Mouse (Mus musculus) forebrain, embryonic 11.5 days (tissue): ENCODE results near the gene Rab13. TPM values are rescaled to one million over a fixed set of nuclear protein-coding genes. Genes with fewer than 3 reads are reported as not detected.
"Not testable (repeated sequence)": the region's sequence is repeated elsewhere in the genome, so short reads cannot be mapped to it uniquely, and the experiment has no call there.

Experiments used
- ATAC-seq: fragments of 200-750 bp; cut with Nextera tagmentation; replicated peaks from 2 replicates; pipeline ENCODE4 v1.8.0; 2017; ENCODE audit warnings: moderate TSS enrichment; ENCODE audit not compliant: low FRiP score
- DNase-seq: peaks from one replicate; pipeline ENCODE4 v3.0.0-alpha.2; 2017; ENCODE audit warnings: low spot score
- H3K27ac ChIP-seq: fragments of 300-500 bp; sonication (generic); 2 replicates; pipeline ENCODE4 v1.5.1; 2014; ENCODE audit warnings: low read depth, low read length
- H3K27me3 ChIP-seq: fragments of 300-500 bp; sonication (generic); 2 replicates; pipeline ENCODE4 v1.6.1; 2014; ENCODE audit warnings: mild to moderate bottlenecking, low read length, mixed read lengths; ENCODE audit not compliant: control insufficient read depth, insufficient read depth
- H3K36me3 ChIP-seq: fragments of 300-500 bp; sonication (generic); 2 replicates; pipeline ENCODE4 v1.6.1; 2014; ENCODE audit warnings: mild to moderate bottlenecking, low read length, moderate library complexity, mixed read lengths; ENCODE audit not compliant: control insufficient read depth, insufficient read depth
- H3K4me1 ChIP-seq: fragments of 300-500 bp; sonication (generic); replicated peaks from 2 replicates; pipeline ENCODE4 v1.6.1; 2014; ENCODE audit warnings: low read length, mixed read lengths; ENCODE audit not compliant: control insufficient read depth, insufficient read depth
- H3K4me2 ChIP-seq: fragments of 300-500 bp; sonication (generic); 2 replicates; pipeline ENCODE4 v1.6.1; 2014; ENCODE audit warnings: low read depth, mild to moderate bottlenecking, low read length, moderate library complexity, mixed read lengths; ENCODE audit not compliant: severe bottlenecking
- H3K4me3 ChIP-seq: fragments of 300-500 bp; sonication (generic); 2 replicates; pipeline ENCODE4 v1.5.1; 2014; ENCODE audit warnings: low read depth, low read length
- H3K9ac ChIP-seq: fragments of 300-500 bp; sonication (generic); 2 replicates; pipeline ENCODE4 v1.6.1; 2014; ENCODE audit warnings: low read length
- H3K9me3 ChIP-seq: fragments of 300-500 bp; sonication (generic); 2 replicates; pipeline ENCODE4 v1.6.1; 2016; ENCODE audit warnings: low read length, mixed read lengths; ENCODE audit not compliant: control insufficient read depth
- WGBS: fragments of 180-500 bp; shearing (Covaris S2); extraction: QIAGEN DNeasy Blood & Tissue Kit; methylation state at CpG from one replicate; pipeline ENCODE4 v1.1.7; 2014; 5-methylcytosine and 5-hydroxymethylcytosine counted together
- polyA plus RNA-seq: library from polyadenylated mRNA; unstranded; fragments of >200 nt; fragmentation: Nextera tagmentation; extraction: Ambion mirVana; gene quantifications from 2 replicates; pipeline ENCODE4 v1.2.1, GENCODE M21; 2014

Rab13 gene
- polyA plus RNA-seq, 1 experiment from 2014 or later: 14.7 TPM

GRCm38 (mm10) chr3:90251731-90252226, 38.3 kb downstream of the Rab13 start:
- H3K27ac ChIP-seq, H3K4me2 ChIP-seq, H3K4me3 ChIP-seq, ATAC-seq, H3K9me3 ChIP-seq, H3K27me3 ChIP-seq, H3K36me3 ChIP-seq, H3K9ac ChIP-seq, DNase-seq: not testable (repeated sequence)
- peaks cover 13% of the 10 kb centered on the region for H3K4me1 ChIP-seq
- WGBS: 93% methylated on average over 8 of the region's 12 CpGs

- not testable (repeated sequence) for H3K4me3 ChIP-seq, DNase-seq, H3K27ac ChIP-seq, H3K27me3 ChIP-seq, H3K36me3 ChIP-seq, H3K9me3 ChIP-seq, ATAC-seq, H3K9ac ChIP-seq, H3K4me2 ChIP-seq
- 98% methylated on average over 2 of the region's 2 CpGs for WGBS
- peaks cover 10% of the 10 kb centered on the region for H3K4me1 ChIP-seq
Measured at GRCm38 (mm10) chr3:90252659-90253058, 39.2 kb downstream of the Rab13 start.

- not testable (repeated sequence) for H3K9me3 ChIP-seq, DNase-seq, H3K4me2 ChIP-seq, H3K27me3 ChIP-seq, H3K4me3 ChIP-seq, H3K9ac ChIP-seq, H3K27ac ChIP-seq, H3K36me3 ChIP-seq
- peaks cover 10% of the 10 kb centered on the region for H3K4me1 ChIP-seq
- WGBS: 86% methylated on average over 1 of the region's 1 CpGs
- peak; percentile 3; the same call in 1 of the 2 replicates for ATAC-seq
Measured at GRCm38 (mm10) chr3:90253174-90253573, 39.7 kb downstream of the Rab13 start.

- peaks cover 6% of the 10 kb centered on the region for H3K4me1 ChIP-seq
- H3K27me3 ChIP-seq: no peaks in the 10 kb centered on the region
- no peaks in the 10 kb centered on the region for H3K9me3 ChIP-seq
- peak within 1 kb of the TSS; percentile 86 for H3K4me3 ChIP-seq
- peaks cover 4% of the 10 kb centered on the region; the same call in 1 of the 2 replicates for H3K36me3 ChIP-seq
- H3K9ac ChIP-seq: peak within 1 kb of the TSS; percentile 84
- ATAC-seq: peak; percentile 97
- 1% methylated on average over 40 of the region's 40 CpGs for WGBS
- peak within 1 kb of the TSS; percentile 78 for H3K27ac ChIP-seq
- DNase-seq: peak; percentile 97
- peak within 1 kb of the TSS; percentile 84 for H3K4me2 ChIP-seq
Measured at GRCm38 (mm10) chr3:90253653-90254418, 40.3 kb downstream of the Rab13 start, which contains the start of gene Crtc2. Gene Crtc2, plus strand, starts transcription at chr3:90254163.

GRCm38 (mm10) chr3:90254419-90255193, 41.1 kb downstream of the Rab13 start:
- ATAC-seq (peak; percentile 74), DNase-seq (no peak)
- under 1% methylated on average over 41 of the region's 41 CpGs for WGBS
- peak overlapping the region; percentile 78 for H3K27ac ChIP-seq
- H3K4me2 ChIP-seq: peak overlapping the region; percentile 84
- H3K4me1 ChIP-seq: peaks cover 5% of the 10 kb centered on the region
- peak overlapping the region; percentile 86 for H3K4me3 ChIP-seq
- H3K9ac ChIP-seq: peak overlapping the region; percentile 84
- no peaks in the 10 kb centered on the region for H3K9me3 ChIP-seq
- no peaks in the 10 kb centered on the region for H3K27me3 ChIP-seq
- peaks cover 4% of the 10 kb centered on the region; the same call in 1 of the 2 replicates for H3K36me3 ChIP-seq

- Histone ChIP-seq H3K9ac (peak overlapping the region; percentile 84), H3K4me2 (peak overlapping the region; percentile 84), H3K4me3 (peak overlapping the region; percentile 86), H3K27ac (no peak overlapping the region), H3K36me3 (peaks cover 7% of the 10 kb centered on the region; the same call in 1 of the 2 replicates), H3K9me3 (no peaks in the 10 kb centered on the region), H3K4me1 (peaks cover 5% of the 10 kb centered on the region), H3K27me3 (no peaks in the 10 kb centered on the region)
- no peak for ATAC-seq
- DNase-seq: no peak
- 24% methylated on average over 2 of the region's 2 CpGs for WGBS
Measured at GRCm38 (mm10) chr3:90255194-90255565, 41.7 kb downstream of the Rab13 start.

- no peak overlapping the region for H3K9ac ChIP-seq
- H3K36me3 ChIP-seq: peaks cover 12% of the 10 kb centered on the region; the same call in 1 of the 2 replicates
- ATAC-seq (no peak), DNase-seq (no peak)
- peaks cover 5% of the 10 kb centered on the region for H3K4me1 ChIP-seq
- 92% methylated on average over 14 of the region's 14 CpGs for WGBS
- H3K9me3 ChIP-seq: no peaks in the 10 kb centered on the region
- no peak overlapping the region; the same call in 1 of the 2 replicates for H3K4me2 ChIP-seq
- no peak overlapping the region for H3K27ac ChIP-seq
- H3K4me3 ChIP-seq: no peak overlapping the region
- no peaks in the 10 kb centered on the region for H3K27me3 ChIP-seq
Measured at GRCm38 (mm10) chr3:90255784-90256353, 42.4 kb downstream of the Rab13 start.

GRCm38 (mm10) chr3:90256731-90257530, 43.4 kb downstream of the Rab13 start:
- Histone ChIP-seq H3K27me3 (no peaks in the 10 kb centered on the region), H3K4me1 (peaks cover 5% of the 10 kb centered on the region), H3K9ac (no peak overlapping the region), H3K4me3 (no peak overlapping the region), H3K27ac (no peak overlapping the region), H3K9me3 (no peaks in the 10 kb centered on the region), H3K4me2 (no peak overlapping the region), H3K36me3 (peaks cover 12% of the 10 kb centered on the region; the same call in 1 of the 2 replicates)
- DNase-seq (no peak), ATAC-seq (no peak)
- 92% methylated on average over 19 of the region's 19 CpGs for WGBS
